Mouse (Mus musculus): Measurements from ENCODE around the gene Greb1.
"Not testable (repeated sequence)": the region's sequence is repeated elsewhere in the genome, so short reads cannot be mapped to it uniquely, and the experiment has no call there.

The Greb1 gene

DNA sequence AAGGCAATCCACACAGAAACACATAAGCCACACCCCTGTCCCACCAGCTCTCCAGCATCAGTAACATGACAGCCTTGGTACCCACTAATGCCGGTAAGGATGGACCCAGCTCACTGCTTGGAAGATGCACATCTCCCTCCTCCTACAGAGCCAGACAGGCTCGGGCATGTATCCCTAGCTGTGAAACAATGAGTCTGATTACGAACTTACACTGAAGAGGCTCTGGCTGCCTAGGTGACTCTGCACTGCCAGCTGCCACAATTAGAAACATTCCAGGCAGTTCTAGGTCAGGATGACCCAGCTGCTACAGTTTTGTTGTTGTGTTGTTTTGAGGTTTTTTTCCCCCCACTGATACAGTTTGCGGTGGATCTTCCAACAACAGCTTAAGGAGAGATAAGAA, 40.4 kb downstream of the Greb1 start:
- no peak for DNase-seq

DNA sequence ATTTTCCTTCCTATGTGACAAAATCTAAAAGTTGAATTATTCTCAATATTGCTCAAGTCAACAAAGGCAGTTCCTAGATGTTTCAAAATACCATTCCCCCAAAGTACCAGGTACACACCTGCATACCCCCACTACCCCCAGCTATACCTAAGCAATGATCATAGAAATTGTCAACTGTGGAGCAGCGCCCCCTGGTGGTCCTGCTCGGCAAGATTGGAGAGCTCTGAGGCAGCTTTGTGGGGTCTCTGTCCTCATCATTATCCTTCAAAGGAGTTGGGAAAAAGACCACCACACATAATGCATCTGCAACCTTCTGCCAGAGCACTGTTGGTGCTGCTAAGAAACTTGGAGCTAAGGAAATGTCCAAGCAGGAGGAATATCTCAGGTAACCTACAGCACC, 46.4 kb downstream of the Greb1 start:
- no peak for DNase-seq

DNA sequence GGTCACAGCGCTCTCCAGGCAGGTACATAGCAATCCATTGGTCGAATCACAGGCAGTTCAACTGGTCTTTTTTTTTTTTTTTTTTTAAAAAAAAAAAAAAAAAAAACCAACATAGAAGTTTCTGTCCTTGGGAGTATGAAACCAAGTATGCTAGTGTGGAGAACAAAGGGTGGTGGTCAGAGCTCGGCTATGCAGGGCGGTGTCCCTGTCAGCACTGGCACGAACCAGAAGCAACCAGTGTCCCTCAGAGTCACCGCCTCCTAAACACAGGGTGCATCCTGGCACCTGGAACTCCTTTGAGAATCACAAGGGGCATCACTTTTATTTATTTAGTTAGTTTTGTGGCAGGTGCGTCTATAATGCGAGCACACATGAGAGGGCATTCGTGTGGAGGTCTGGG, 47.1 kb downstream of the Greb1 start:
- DNase-seq = no peak

DNA sequence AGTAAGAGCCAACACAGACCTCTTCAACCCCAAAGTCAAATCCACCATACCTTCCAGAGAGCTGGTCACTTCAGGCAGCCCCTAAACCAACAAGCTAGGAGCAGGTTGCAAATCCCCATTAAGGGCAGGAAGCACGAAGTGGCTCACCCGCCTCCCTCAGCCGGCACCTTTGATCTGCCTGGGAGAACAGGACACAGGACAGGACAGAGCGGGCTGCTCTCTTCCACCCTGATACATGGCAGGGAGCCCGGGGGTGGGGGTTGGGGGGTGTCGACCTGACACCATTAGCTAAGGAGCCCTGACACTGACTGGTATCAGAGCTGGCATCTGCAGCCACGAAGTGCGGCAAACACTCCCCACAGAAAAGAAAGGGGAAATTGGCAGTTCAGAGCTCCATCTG, 47.6 kb downstream of the Greb1 start:
- no peak for DNase-seq

DNA sequence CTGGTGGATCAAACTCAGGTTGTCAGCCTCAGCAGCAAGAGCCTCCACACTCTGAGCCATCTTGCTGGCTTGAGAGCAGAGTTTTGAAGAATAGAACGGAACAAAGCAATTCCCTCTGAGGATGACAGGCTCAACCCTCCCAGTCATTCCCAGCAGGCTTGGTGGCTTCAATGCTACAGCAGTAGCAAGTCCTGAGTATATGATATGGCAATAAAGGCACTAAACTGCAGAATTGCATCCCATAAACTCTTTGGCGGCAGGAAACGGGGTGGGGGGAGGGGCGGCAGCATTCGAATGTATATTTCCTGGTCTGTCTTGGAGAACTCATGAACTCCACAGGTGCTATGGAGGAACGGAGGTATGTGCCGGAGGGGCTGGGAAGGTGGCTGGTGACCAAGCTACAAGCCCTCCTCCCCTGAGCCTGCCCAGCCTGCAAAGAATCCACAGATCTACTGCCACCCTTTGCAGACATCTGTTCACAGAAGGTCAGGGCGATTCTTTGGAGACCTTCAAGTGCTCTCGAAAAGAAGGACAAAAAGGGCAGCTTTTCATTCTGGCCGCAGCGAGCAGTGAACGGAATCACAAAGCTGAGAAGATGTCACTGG, 48.3 kb downstream of the Greb1 start:
- DNase-seq = no peak

DNA sequence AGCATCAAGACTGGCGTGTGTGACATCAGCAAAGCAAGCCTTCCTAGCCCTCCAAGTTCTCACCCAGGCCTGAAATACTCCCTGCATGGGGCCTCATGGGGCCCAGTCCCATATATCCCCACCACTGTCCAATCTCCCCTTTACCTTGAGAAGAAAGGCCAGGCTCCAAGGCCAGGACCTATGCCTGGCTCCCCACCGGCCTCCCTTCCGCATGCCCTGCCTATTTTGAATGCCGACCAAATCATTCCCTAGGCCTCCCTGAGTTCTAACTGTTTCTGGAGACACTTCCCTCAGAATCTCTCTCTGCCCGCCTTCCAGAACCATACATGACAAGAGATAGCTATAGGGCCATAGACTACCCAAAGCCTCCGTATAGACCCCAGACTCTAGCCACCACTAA, 49.1 kb downstream of the Greb1 start:
- no peak for DNase-seq

DNA sequence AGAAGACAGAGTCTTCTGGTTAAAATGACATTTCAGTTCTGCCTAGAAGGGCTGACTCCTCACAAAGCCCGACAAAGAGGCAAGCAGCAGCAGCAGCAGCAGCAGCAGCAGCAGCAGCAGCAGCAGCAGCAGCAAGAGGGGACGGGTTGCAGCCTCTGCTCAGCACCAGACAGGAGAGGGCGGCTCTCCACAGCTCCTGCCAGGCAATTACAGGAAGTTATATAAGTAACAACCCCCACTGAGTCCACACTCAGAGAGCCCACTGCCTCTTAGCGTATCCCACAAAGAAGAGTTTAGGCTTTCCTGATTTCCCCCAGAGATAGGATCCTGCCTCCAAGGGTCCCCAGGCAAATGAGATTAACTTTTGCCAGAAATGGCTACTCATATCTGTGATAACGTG, 60.6 kb downstream of the Greb1 start:
- no peak for DNase-seq

DNA sequence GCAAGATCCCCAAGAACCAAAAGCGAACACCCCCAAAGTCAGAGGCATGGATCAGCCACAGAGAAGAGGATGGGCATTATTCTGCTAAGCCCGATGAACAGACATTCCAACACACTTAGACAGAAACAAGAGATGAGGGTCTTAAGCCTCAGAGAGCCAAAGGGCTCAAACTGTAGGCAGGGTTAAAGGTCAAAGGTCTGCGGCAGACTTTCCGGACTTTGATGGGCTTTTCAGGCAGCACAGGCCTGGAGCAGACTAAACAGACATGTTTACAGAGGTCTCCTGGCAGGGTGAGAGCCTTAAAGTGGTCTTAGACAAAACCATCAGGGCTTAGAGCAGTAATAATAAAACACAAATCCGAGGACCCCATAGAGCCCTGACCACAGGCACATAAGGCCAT, 63.4 kb downstream of the Greb1 start:
- no peak for DNase-seq

DNA sequence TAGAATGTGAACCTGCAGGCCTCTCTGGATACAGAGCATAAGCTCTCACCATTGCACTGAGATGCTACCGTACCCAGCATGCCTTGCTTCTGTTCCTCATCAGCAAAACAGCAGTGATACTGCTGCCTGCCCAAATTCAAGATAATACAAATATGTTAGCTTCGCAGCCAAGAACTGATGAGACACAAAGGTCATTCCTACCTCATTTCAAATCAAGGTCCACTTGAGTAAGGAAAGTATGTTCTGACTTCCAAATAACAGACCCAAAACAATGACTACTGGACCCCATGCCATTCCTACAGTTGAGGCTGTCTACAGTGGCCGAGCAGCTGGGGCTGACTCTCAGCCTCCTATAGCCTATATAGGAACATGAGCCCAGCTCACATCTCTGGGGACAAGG, 66.0 kb downstream of the Greb1 start:
- DNase-seq = no peak

DNA sequence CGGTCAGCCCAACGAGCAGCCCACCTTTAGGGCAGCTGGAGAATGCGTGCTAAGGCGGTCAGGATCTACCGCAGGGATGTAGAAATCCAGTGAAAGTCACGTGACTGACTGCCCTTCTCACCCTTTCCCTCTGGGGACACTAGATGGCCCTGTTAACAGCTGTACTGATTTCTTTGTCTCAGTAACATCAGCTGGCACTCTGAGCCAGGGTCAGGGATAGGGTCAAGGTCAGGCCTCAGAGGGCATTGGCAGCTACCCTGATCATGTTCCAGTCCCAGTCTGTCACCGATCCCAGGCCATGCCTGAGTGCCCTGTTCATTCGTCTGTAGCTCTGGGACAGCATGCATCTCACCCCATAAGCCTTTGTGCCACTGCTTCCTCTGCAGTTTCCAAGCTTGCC, 66.7 kb downstream of the Greb1 start:
- DNase-seq = no peak

DNA sequence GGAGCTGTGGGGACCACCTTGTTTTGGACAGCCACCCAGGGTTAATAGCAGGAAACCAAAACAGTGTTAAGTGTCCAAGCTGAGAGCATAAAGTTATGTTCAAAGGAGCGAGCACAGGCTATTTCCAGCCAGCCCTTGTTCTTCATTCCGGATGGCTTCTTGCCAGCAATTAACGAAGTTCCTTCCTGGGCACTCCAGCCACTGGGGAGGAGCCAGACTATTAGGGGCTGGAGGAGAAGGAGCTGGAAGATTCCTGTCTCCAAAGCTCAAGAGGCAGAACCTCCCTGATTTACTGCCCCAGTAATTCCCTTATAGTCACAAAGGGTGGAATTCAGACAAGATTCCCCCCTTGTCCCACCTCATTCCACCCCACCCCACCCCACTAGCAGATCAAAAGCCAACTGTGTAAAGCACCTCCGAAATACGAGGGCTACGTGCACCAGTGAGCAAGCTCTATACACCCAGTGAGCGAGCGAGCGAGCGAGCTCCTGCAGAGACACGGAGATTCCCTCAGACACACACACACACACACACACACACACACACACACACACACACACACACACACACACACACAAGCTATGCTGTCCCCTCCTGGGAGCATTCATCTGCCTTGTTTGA, 69.5 kb downstream of the Greb1 start:
- no peak for DNase-seq

DNA sequence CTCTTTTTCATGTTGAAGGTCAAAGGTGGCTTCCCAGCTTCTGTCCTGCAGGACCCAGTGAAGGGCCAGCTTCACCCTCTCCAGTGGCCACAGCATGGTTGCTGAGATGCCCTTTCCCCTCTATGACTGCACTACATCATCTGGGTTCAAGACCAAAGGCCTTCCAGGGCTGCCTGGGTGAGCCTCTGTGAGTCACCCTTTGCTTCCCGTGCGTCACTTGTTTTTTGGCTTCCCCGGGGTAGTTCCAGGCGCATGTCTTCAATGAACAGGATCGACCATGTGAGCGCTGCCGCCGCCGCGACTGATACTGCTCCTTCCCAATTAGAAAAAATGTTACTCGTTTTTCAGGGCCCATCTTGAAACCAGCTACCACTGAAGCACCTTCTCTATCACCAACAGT, 70.5 kb downstream of the Greb1 start:
- no peak for DNase-seq

DNA sequence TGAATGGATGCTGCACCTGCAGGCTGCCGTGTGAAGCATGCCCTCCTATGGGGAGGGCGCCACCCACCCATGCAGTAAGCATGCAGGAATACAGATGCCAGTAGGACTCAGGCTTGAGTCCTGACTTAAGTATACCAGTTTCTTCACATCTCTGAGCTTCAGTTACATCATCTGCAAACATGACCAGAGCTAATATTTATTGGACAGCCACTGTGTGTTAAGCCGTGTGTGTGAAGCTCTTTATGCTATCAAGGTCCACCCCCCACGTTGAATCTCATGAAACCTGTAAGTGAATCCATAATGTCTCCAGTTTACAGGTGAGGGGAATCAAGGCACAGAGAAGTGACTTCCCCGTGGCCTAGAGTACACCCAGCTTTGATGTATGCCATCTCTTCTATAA, 72.5 kb downstream of the Greb1 start:
- DNase-seq = no peak

DNA sequence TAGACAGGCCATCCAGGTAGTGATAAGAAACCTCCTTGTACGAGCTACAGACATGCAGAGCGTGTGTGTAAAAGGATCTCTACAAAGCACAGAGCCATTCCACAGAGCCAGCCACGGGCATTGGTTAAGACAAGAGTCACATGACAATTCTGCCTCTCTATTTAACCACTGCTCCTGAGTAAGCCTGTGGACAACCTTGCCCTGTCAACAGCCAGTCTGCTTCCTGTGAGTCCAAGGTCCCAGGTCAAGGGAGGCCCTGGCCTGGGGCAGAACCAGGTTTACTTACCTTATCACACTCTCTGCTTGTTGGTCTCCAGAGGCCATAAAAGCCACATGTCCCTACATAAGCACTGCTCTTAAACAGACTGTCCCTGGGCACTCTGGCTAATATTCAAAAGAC, 74.5 kb downstream of the Greb1 start:
- DNase-seq = no peak

DNA sequence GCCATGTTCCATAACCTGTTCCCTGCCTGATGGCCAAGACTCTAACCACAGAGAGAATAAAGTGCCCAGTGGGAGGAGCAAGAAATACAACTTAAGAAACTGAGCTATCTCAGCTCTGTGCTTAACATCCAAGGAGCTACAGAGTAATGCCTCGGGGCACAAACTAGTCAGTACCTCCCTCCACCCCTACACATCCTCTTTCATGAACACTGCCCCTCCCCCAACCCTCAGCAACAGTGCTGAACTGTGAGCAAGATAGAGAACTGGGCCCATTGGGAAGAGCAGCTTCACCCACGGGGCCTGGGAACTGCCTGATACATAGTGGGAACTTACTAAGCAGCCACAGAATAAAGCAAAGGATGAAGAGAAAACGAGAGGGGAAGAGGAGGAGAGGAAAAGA, 77.1 kb downstream of the Greb1 start:
- no peak for DNase-seq

DNA sequence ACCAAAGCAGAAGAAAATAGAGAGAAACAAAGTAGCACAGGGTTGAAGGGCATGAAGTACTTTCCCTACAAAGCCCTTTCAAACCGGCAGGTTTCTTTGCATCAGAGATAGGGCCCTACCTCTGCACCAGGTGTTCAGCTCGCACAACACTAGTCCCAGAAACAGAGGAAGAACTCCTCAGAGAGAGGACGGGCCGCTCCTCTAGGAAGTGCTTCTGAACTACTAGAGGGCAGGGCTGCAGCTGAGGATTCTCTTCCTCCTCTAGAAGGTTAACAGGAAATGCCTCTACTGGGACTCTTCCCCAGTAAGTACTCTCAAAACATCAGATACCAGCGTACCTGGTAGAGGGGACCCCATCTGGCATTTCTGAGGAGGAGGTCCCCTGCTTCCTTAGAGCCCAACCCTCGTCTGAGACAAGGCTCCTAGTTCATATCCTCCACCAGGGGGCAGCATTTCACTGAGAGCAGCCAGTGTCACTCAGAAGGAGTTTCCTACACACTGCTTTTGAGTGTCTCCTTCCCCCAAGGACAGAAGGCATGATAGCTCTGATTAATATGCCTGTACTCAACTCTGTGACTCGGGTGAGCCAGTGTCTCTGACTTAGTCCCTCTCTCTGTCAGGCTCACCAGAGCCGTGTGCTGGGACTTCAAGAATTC, 81.9 kb downstream of the Greb1 start:
- no peak for DNase-seq

DNA sequence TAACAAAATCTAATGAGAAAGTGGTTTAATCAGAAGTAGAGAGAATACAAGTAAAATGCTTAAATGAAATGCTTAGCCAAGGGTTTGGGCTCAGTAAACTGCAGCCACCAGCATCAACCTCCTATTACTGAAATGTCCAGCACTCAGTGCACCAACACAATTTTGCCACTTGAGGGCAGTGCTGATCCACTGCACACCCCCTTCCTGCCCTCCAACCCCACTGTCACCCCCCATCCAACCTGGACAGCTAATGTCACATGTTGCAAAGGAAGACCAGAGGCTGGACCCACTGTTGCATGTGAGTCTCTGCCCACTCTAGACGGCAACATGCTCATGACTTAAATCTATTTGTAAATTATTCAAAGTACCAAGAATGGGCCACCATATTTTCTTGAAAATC, 83.0 kb downstream of the Greb1 start:
- peak; percentile 14 for DNase-seq

DNA sequence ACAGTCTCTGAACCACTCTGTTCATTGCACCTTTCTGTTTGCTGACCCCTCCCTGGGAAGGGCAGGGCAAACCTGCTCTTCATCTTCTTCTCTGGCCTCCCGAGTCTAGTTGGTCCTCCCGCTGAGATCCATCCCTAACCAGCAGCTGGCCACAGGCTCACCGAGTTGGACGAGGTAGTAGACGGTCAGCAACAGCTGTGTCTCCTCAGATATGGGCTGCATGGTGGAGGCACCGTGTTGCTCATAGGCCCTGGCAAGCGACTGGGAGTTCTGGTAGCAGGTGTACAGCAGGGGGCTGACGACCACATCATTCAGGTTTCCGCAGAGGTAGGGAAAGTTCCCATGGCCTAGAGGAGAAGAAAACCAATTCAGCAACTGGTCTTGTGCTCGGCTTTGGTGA, 86.1 kb downstream of the Greb1 start:
- DNase-seq = no peak

DNA sequence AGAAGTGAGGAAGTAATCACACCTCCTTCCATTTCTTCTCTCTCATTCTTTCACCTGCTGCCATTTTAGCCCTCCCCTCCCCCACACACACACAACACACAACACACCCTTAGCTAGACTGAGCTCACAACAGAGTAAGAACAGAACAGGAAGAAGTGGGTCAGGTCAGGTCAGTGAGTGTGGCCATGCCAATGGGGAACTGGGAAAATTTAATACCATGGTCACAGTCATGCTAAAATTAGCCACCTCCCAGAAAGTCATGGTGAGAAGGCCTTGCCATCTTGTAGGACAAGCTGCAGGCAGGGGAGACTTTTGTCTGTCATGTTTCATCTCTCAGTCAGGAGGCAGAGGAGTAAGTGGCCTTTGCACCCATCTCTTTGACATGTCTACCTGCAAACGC, 102.0 kb downstream of the Greb1 start:
- DNase-seq = no peak

DNA sequence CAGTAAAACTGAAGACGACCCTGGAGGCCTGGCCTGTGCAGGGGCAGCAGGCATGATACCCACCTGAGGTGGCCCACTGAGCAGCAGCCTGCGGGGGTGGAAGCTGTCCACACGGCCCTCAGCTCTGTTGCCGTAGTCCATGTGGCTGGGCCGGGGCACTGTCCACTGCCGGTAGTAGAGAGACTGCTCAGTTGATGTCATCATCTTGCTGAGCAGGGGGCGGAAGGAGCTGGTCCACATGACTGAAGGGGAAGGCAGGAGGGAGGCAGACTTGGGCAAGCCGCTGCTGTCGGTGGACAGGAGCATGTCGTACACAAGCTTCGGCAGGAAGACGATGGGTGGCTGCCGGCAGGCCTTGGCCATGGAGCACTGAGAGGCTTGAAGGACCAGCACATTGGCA, 104.5 kb downstream of the Greb1 start:
- no peak for DNase-seq

DNA sequence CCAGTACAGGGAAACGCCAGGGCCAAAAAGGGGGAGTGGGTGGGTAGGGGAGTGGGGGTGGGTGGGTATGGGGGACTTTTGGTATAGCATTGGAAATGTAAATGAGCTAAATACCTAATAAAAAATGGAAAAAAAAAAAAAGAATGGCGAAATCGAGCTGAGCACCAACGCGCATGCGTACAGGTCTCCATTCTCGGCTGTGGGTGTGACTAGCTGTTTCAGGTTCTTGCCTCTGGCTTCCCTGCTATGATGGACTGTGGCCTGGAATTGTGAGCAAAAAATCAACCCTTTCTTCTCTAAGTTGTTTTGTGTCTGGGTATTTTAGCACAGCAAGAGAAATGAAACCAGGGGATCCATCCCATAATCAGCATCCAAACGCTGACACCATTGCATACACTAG, 105.4 kb downstream of the Greb1 start:
- DNase-seq = not testable (repeated sequence)

DNA sequence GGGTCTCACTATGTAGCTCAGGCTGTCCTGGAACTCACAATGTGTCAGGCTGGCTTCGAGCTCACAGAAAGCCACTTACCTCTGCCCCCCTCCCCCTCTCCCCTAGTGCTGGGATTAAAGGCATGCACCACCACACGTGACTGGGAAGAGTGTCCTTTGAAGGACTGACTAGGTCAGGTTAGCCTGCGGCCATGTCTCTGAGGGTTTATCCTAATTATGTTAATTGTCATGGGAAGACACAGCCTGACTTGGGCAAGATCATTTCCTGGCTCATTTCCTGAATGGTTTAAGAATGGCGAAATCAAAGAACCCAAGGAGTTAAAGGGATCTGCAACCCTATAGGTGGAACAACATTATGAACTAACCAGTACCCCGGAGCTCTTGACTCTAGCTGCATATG, 105.9 kb downstream of the Greb1 start:
- DNase-seq = no peak

DNA sequence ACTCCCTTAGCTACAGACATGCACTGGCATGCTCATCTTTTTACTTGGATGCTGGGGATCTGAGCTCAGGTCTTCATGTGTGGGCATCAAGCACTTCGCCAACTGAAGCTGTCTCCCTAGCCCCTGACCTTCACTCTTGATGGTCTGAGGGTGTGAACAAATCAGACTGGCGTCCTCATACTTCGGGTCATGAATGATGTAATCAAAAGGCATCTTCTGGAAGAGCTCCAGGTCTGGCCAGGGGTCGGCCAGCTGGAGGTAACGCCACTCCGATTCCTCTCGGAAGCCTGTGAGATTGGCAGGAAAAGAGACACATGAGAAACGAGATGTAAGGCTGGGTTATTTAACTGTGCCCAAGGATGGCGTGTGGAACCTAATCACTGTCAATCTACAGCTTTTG, 110.1 kb downstream of the Greb1 start:
- DNase-seq = no peak

DNA sequence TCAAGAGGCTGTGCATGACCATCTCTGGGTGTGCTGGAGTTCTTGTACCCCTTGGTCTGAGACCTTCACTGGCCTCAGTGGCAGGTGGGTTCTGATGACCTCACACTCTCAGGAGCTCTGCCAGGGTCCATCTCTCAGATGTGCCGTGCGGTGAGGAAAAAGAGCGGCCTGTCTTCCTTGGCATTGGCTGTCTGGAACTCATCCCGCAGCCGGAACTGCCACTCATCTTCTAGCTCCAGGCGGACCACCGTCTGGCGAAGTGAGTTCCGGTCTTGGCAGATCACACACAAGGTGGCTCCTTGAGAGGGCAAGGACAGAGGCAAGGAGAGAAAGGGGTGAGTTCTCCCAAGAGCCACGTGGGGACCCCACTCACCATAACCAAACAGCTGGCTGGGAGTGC, 128.4 kb downstream of the Greb1 start:
- DNase-seq = no peak

DNA sequence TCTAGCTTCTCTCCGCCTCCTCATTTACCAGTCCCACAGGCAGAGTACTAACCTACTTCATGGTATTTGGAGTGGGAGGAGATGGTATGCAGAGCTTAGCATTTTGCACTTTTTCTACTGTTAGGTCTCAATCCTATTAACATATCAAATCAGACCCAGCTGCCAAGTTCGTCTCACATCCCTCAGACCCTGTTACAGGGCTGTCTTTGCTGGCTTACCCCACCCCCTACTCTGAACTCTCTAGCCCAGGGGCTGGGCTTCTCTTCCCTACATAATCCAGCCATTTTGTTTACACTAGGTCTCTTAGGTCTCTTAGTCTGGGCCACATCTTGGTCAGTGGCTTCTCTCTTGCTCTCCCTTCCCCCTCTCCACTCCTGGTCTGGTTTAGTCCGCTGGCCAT, 131.5 kb downstream of the Greb1 start:
- DNase-seq = no peak
